Mouse (Mus musculus): ENCODE measurements around the gene 2310007B03Rik. TPM values are rescaled to one million over a fixed set of nuclear protein-coding genes. Genes with fewer than 3 reads are reported as not detected.
A peak's percentile ranks its signal among the peaks of the same experiment; 100 is the strongest.
"Not testable (repeated sequence)": the region's sequence is repeated elsewhere in the genome, so short reads cannot be mapped to it uniquely, and the experiment has no call there.

The 2310007B03Rik gene
- 0.76 TPM in 1 of 2 replicates, not detected in the other for total RNA-seq (2014; rRNA removed; ENCODE audit: low replicate concordance)
- polyA plus RNA-seq (2015; fragmentation: Nextera tagmentation; extraction: Ambion mirVana), result 0.07 and 0.29 TPM in 2 replicates

DNA sequence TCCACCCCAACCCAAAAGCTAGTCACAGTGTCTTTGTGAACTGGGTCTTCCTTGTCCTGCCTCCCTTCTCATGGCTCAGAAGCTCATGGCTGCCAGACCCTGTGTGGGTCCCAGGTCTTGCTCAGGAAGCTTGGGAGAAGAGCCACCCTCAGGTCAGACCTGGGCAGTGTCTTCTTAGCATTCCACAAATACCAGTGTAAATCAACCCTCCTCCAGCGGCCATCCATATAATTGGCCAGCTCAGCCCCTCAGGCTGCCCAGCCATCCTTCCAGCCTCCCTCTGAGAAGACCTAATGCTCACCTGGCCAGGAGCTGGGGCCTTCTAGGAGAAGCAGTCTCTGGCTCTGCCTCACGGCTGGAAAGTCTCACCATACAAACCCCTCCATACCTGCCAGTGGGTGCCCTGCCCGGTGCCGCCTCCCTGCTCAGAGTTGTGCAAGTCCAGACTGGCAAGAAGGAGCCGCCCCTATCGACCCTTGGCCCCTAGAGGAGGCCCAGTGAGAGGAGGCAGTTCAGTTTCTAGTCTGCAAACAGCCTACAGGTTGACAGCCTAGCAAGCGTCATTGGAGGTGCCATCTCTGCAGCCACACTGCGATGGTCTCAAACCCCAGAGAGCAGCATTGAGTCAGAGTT is at the start of gene 2310007B03Rik:
Gene 2310007B03Rik (minus strand): TSS at position 448 of the 633 bp plus-strand sequence.
- WGBS, result 79% methylated on average over 8 of the region's 8 CpGs
- Histone ChIP-seq H3K9me3 (replicated peaks; ENCODE audit: control insufficient read depth, low read length) (no peaks in the 10 kb centered on the region), H3K27ac (ENCODE audit: low read depth) (no peak within 1 kb of the TSS), H3K4me2 (ENCODE audit: low read depth, low read length) (no peak within 1 kb of the TSS), H3K36me3 (replicated peaks; ENCODE audit: control insufficient read depth, insufficient read depth, low read length) (no peaks in the 10 kb centered on the region), H3K27me3 (ENCODE audit: control insufficient read depth, insufficient read depth, low read length) (peaks cover 13% of the 10 kb centered on the region), H3K4me3 (ENCODE audit: low read depth, low read length) (no peak within 1 kb of the TSS), H3K4me1 (ENCODE audit: control insufficient read depth, insufficient read depth) (no peaks in the 10 kb centered on the region), H3K9ac (replicated peaks; ENCODE audit: low read depth, low read length) (no peak within 1 kb of the TSS)
- DNase-seq (ENCODE audit: low spot score), result no peak
- no peak for ATAC-seq (ENCODE audit: insufficient read depth, low read depth)
- TF ChIP-seq CTCF (IDR thresholded peaks at IDR 0.05; ENCODE audit: low read depth) (no peak), EP300 (IDR thresholded peaks at IDR 0.05; ENCODE audit: low read depth) (no peak)

DNA sequence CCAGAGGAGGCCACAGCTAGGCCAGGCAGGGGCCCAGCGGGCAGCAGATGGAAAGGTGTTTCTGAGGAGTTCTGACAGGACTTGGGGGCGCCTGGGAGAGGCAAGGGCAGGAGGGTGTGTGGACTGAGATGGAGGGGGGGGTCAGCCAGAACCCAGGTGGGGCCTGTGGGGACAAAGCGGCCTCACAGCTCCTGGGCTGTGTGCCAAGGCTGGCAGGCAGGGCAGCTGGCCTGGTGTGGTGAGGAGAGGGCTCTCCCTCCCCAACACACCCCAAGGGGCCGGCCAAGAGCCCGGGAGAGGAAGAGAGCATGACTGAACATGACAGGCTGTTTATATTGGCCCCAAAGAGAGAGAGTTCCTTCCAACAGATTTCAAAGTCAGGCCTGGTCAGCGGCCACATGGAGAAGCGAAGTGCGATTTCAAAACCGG is 49.5 kb upstream of the 2310007B03Rik start:
- H3K4me1 ChIP-seq (ENCODE audit: control insufficient read depth, insufficient read depth), result peaks cover 28% of the 10 kb centered on the region
- TF ChIP-seq EP300 (IDR thresholded peaks at IDR 0.05; ENCODE audit: low read depth), result peak; percentile 55; the same call in 1 of the 2 replicates
- TF ChIP-seq CTCF (IDR thresholded peaks at IDR 0.05; ENCODE audit: low read depth), result no peak
- no peak overlapping the region for H3K9ac ChIP-seq (replicated peaks; ENCODE audit: low read depth, low read length)
- WGBS, result 7% methylated on average over 8 of the region's 9 CpGs
- H3K27me3 ChIP-seq (ENCODE audit: control insufficient read depth, insufficient read depth, low read length), result 0 out of 2 replicates have a peak, but pooled peaks cover 4% of the 10 kb centered on the region
- H3K9me3 ChIP-seq (replicated peaks; ENCODE audit: control insufficient read depth, low read length), result no peaks in the 10 kb centered on the region
- peak; percentile 81 for DNase-seq (ENCODE audit: low spot score)
- ATAC-seq (ENCODE audit: insufficient read depth, low read depth), result peak; percentile 87
- H3K4me3 ChIP-seq (ENCODE audit: low read depth, low read length), result no peak overlapping the region
- peak overlapping the region; percentile 60 for H3K27ac ChIP-seq (ENCODE audit: low read depth)
- H3K4me2 ChIP-seq (ENCODE audit: low read depth, low read length), result no peak overlapping the region
- H3K36me3 ChIP-seq (replicated peaks; ENCODE audit: control insufficient read depth, insufficient read depth, low read length), result no peaks in the 10 kb centered on the region

- 85% methylated on average over 4 of the region's 4 CpGs for WGBS
- Histone ChIP-seq H3K4me3 (ENCODE audit: low read depth, low read length) (no peak overlapping the region), H3K27me3 (ENCODE audit: control insufficient read depth, insufficient read depth, low read length) (0 out of 2 replicates have a peak, but pooled peaks cover 6% of the 10 kb centered on the region), H3K4me1 (ENCODE audit: control insufficient read depth, insufficient read depth) (peaks cover 23% of the 10 kb centered on the region), H3K27ac (ENCODE audit: low read depth) (no peak overlapping the region), H3K4me2 (ENCODE audit: low read depth, low read length) (no peak overlapping the region), H3K36me3 (replicated peaks; ENCODE audit: control insufficient read depth, insufficient read depth, low read length) (no peaks in the 10 kb centered on the region), H3K9me3 (replicated peaks; ENCODE audit: control insufficient read depth, low read length) (no peaks in the 10 kb centered on the region), H3K9ac (replicated peaks; ENCODE audit: low read depth, low read length) (no peak overlapping the region)
- TF ChIP-seq CTCF (IDR thresholded peaks at IDR 0.05; ENCODE audit: low read depth), result no peak
- TF ChIP-seq EP300 (IDR thresholded peaks at IDR 0.05; ENCODE audit: low read depth), result no peak
- ATAC-seq (ENCODE audit: insufficient read depth, low read depth) (no peak), DNase-seq (ENCODE audit: low spot score) (no peak)
These were observed 46.9 kb upstream of the 2310007B03Rik start for GRCm38 (mm10) chr1:93207536-93208064.

DNA sequence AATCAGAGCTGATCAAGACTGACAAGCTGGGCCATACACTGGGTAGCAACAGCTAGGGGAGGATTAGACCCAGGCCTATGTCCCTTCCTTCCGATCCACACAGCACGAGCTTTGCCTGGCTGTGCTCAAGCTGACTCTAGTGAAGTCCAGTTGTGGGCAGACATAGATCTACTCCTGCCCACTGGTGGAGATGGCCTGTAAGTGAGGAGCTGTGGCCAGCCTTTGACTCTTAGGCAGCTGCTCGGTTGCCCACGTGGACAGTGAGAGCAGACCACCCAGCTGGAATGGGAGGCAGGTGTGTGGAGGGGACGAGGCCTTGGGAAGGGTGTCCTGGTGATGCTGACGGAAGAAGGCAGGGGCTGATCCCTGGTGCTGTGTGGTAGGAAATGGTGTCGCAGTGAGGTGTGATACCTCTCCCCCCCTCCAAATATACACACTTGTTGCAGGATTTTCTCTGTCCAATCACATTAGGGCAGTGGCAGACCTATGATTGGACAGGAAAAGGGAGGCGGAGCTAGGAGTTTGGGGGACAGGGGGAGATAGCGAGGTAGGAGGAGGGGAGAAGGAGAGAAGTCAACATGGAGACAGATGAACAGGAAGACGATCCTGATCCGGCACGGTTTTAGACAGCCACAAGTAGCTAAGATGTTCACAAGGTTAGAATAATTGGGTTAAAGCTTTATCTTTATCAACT is 45.7 kb upstream of the 2310007B03Rik start:
- Histone ChIP-seq H3K27me3 (ENCODE audit: control insufficient read depth, insufficient read depth, low read length) (0 out of 2 replicates have a peak, but pooled peaks cover 3% of the 10 kb centered on the region), H3K9ac (replicated peaks; ENCODE audit: low read depth, low read length) (no peak overlapping the region), H3K4me3 (ENCODE audit: low read depth, low read length) (no peak overlapping the region), H3K36me3 (replicated peaks; ENCODE audit: control insufficient read depth, insufficient read depth, low read length) (no peaks in the 10 kb centered on the region), H3K4me2 (ENCODE audit: low read depth, low read length) (no peak overlapping the region), H3K4me1 (ENCODE audit: control insufficient read depth, insufficient read depth) (peaks cover 18% of the 10 kb centered on the region), H3K9me3 (replicated peaks; ENCODE audit: control insufficient read depth, low read length) (no peaks in the 10 kb centered on the region), H3K27ac (ENCODE audit: low read depth) (no peak overlapping the region)
- 72% methylated on average over 12 of the region's 12 CpGs for WGBS
- DNase-seq (ENCODE audit: low spot score), result no peak
- ATAC-seq (ENCODE audit: insufficient read depth, low read depth), result no peak
- peak; percentile 22; the same call in 1 of the 2 replicates for TF ChIP-seq CTCF (IDR thresholded peaks at IDR 0.05; ENCODE audit: low read depth)
- TF ChIP-seq EP300 (IDR thresholded peaks at IDR 0.05; ENCODE audit: low read depth), result no peak

DNA sequence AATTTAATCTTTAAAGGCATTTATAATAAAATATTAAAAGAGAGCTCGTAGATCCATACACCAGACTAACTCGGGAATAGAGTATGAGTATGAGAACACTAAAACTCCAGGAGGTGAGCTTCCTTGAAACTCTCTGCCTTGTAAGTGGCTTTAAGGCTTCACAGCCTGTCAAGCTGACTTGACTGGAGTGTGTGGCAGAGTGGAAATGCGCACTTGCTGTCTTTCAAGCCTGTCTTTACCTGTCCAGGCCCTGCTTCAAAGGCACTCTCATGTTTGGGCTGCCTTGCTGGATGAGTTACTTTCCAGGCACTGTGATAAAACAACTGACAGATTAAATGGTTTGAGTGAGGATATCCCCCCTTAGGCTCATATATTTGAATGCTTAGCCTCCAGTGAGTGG is 37.2 kb upstream of the 2310007B03Rik start:
- 77% methylated on average over 3 of the region's 3 CpGs for WGBS
- no peak for DNase-seq (ENCODE audit: low spot score)
- Histone ChIP-seq H3K36me3 (replicated peaks; ENCODE audit: control insufficient read depth, insufficient read depth, low read length) (no peaks in the 10 kb centered on the region), H3K4me1 (ENCODE audit: control insufficient read depth, insufficient read depth) (no peaks in the 10 kb centered on the region), H3K9ac (replicated peaks; ENCODE audit: low read depth, low read length) (no peak overlapping the region), H3K4me3 (ENCODE audit: low read depth, low read length) (no peak overlapping the region), H3K4me2 (ENCODE audit: low read depth, low read length) (no peak overlapping the region), H3K27me3 (ENCODE audit: control insufficient read depth, insufficient read depth, low read length) (0 out of 2 replicates have a peak, but pooled peaks cover under 1% of the 10 kb centered on the region), H3K9me3 (replicated peaks; ENCODE audit: control insufficient read depth, low read length) (no peaks in the 10 kb centered on the region), H3K27ac (ENCODE audit: low read depth) (no peak overlapping the region)
- ATAC-seq (ENCODE audit: insufficient read depth, low read depth), result no peak
- TF ChIP-seq EP300 (IDR thresholded peaks at IDR 0.05; ENCODE audit: low read depth) (no peak), CTCF (IDR thresholded peaks at IDR 0.05; ENCODE audit: low read depth) (no peak)

GRCm38 (mm10) chr1:93197454-93197853 is 36.7 kb upstream of the 2310007B03Rik start:
- not testable (repeated sequence) for ATAC-seq (ENCODE audit: insufficient read depth, low read depth); H3K36me3 ChIP-seq (replicated peaks; ENCODE audit: control insufficient read depth, insufficient read depth, low read length); H3K4me2 ChIP-seq (ENCODE audit: low read depth, low read length); H3K27ac ChIP-seq (ENCODE audit: low read depth); H3K27me3 ChIP-seq (ENCODE audit: control insufficient read depth, insufficient read depth, low read length); H3K9me3 ChIP-seq (replicated peaks; ENCODE audit: control insufficient read depth, low read length); H3K9ac ChIP-seq (replicated peaks; ENCODE audit: low read depth, low read length); DNase-seq (ENCODE audit: low spot score); H3K4me3 ChIP-seq (ENCODE audit: low read depth, low read length); H3K4me1 ChIP-seq (ENCODE audit: control insufficient read depth, insufficient read depth)
- WGBS, result 82% methylated on average over 2 of the region's 2 CpGs

Measured in heart, postnatal 0 days (tissue).